Mouse (Mus musculus): ENCODE measurements around the gene Tom1.

DNA sequence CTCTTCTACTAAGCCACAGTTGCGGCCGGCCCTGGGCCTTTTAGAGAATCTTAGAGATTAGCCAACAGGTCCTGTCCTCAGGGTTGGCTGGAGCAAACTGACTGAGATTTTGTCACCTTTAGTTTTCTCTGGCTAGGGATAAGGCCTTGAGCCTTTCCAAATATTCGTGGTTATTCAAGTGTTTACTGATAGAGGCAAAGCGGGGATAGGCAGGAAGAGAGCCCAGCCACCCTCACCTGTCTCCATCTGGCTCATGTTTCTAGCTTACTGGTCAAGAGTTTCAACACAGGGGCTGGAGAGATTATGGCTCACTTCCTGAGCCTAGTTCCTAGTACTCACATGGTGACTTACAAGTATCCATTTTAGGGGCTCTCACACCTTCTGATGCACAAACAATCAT lies 69.5 kb downstream of the Tom1 start:
- TF ChIP-seq CTCF (IDR thresholded peaks at IDR 0.05; ENCODE audit: low read depth) (no peak), EP300 (IDR thresholded peaks at IDR 0.05; ENCODE audit: low read depth) (no peak)
